Mouse (Mus musculus) kidney, adult 2 months (tissue): Measurements from ENCODE around the gene Vwf. TPM values are rescaled to one million over a fixed set of nuclear protein-coding genes. Genes with fewer than 3 reads are reported as not detected.
A peak's percentile ranks its signal among the peaks of the same experiment; 100 is the strongest.

ENCODE experiments used
- DNase-seq: peaks from one replicate; pipeline ENCODE4 v3.0.0; 2021
- H3K27ac ChIP-seq: fragments of 200-500 bp; 2 replicates; pipeline ENCODE4 v1.5.1; 2012; ENCODE audit warnings: low read depth, low read length, control low read depth, inconsistent platforms; ENCODE audit not compliant: insufficient read depth
- H3K27me3 ChIP-seq: fragments of 200-500 bp; replicated peaks from 2 replicates; pipeline ENCODE4 v1.6.1; 2012; ENCODE audit warnings: mild to moderate bottlenecking, moderate library complexity, low read length, inconsistent platforms; ENCODE audit not compliant: control insufficient read depth, insufficient read depth
- H3K36me3 ChIP-seq: fragments of 200-500 bp; 2 replicates; pipeline ENCODE4 v1.6.1; 2012; ENCODE audit warnings: mild to moderate bottlenecking, moderate library complexity, low read length, inconsistent platforms; ENCODE audit not compliant: control insufficient read depth, insufficient read depth
- H3K4me1 ChIP-seq: fragments of 200-500 bp; 2 replicates; pipeline ENCODE4 v1.6.1; 2011; ENCODE audit warnings: low read length; ENCODE audit not compliant: control insufficient read depth, insufficient read depth
- H3K4me3 ChIP-seq: fragments of 200-500 bp; 2 replicates; pipeline ENCODE4 v1.5.1; 2011; ENCODE audit warnings: mild to moderate bottlenecking, low read depth, low read length, control low read depth; ENCODE audit not compliant: insufficient read depth
- CTCF ChIP-seq: fragments of 200-500 bp; conservative IDR thresholded peaks from 2 replicates; pipeline ENCODE4 v1.5.1; 2011; ENCODE audit warnings: low read depth, mild to moderate bottlenecking, control low read depth, low read length, moderate library complexity, mixed read lengths; ENCODE audit not compliant: insufficient read depth, insufficient read length
- POLR2A ChIP-seq: fragments of 200-500 bp; IDR thresholded peaks from one replicate; pipeline ENCODE4 v1.6.1; 2011; ENCODE audit warnings: low read depth, low read length, control low read depth
- WGBS: fragments of 180-500 bp; shearing (Covaris S2); methylation state at CpG from one replicate; pipeline ENCODE4 v1.1.7; 2018; 5-methylcytosine and 5-hydroxymethylcytosine counted together
- polyA plus RNA-seq: library from polyadenylated mRNA; depleted of rRNA; stranded (reverse); fragments of >200 nt; gene quantifications from 2 replicates; pipeline ENCODE4 v1.2.3, GENCODE M21; 2012

The Vwf gene
- polyA plus RNA-seq, 1 experiment = 14.6 TPM

GRCm38 (mm10) chr6:125541296-125541695 lies 5.3 kb upstream of the Vwf start:
- DNase-seq = no peak
- Histone ChIP-seq H3K4me1 (no peaks in the 10 kb centered on the region), H3K36me3 (no peaks in the 10 kb centered on the region), H3K27me3 (no peaks in the 10 kb centered on the region; the same call in 1 of the 2 replicates), H3K27ac (no peak overlapping the region), H3K4me3 (no peak overlapping the region)
- TF ChIP-seq CTCF = no peak
- TF ChIP-seq POLR2A = no peak
- 87% methylated on average over 6 of the region's 6 CpGs for WGBS

DNA sequence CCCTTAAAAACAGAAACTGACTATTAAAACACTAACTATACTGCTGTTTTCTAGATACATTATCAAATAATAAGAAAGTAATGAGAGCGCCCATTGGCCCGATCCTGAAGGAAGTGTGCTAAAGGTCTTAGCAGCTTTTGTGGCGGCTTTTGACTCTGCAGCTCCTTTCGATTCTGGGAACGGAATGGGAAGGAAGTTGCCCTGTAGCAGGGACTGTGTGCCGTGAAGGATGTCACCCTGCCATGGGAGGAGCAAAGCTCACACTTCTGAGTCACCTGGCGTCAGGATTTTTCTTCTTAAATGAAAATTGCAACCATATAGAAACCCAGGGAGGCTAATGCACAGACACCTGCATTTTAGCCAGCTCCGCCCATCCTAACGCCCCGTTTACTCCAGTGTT lies 1.8 kb downstream of the Vwf start:
- H3K36me3 ChIP-seq = no peaks in the 10 kb centered on the region
- H3K4me1 ChIP-seq = no peaks in the 10 kb centered on the region
- no peak overlapping the region for H3K27ac ChIP-seq
- no peaks in the 10 kb centered on the region for H3K27me3 ChIP-seq
- WGBS = 69% methylated on average over 10 of the region's 10 CpGs
- DNase-seq = peak; percentile 3
- TF ChIP-seq CTCF = no peak
- TF ChIP-seq POLR2A = no peak
- H3K4me3 ChIP-seq = no peak overlapping the region

- no peak for TF ChIP-seq CTCF
- no peak for TF ChIP-seq POLR2A
- DNase-seq = no peak
- Histone ChIP-seq H3K4me3 (no peak overlapping the region), H3K27me3 (no peaks in the 10 kb centered on the region), H3K27ac (no peak overlapping the region), H3K4me1 (no peaks in the 10 kb centered on the region), H3K36me3 (no peaks in the 10 kb centered on the region)
- 66% methylated on average over 5 of the region's 5 CpGs for WGBS
Observed at GRCm38 (mm10) chr6:125550172-125550571, 3.6 kb downstream of the Vwf start.

- Histone ChIP-seq H3K27me3 (no peaks in the 10 kb centered on the region), H3K4me1 (no peaks in the 10 kb centered on the region), H3K27ac (no peak overlapping the region), H3K4me3 (no peak overlapping the region), H3K36me3 (no peaks in the 10 kb centered on the region)
- TF ChIP-seq CTCF (no peak), POLR2A (no peak)
- WGBS = 77% methylated on average over 6 of the region's 6 CpGs
- DNase-seq = peak; percentile 18
Observed at GRCm38 (mm10) chr6:125552760-125553159, 6.2 kb downstream of the Vwf start.

DNA sequence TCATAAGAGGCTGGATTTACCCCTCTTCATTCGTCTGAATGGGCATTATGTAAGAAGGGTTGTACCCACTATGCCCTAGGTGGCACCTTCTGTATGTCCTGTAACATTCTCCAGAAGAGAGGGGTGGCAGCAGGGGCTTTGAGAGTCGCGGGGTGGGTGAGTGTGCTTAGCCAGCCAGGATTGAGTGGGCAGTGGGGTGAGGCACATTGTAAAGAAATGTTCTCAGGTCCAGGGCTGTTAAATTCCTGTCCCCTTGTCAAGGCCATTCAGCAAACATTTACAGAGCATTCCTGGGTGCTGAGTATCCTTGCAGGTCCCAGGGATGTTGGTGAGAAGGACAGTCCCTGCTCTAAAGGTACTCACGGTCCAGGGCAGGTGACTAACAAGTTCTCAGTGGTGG lies 7.0 kb downstream of the Vwf start:
- 72% methylated on average over 4 of the region's 4 CpGs for WGBS
- TF ChIP-seq POLR2A (no peak), CTCF (no peak)
- no peak overlapping the region for H3K4me3 ChIP-seq
- DNase-seq = no peak
- H3K4me1 ChIP-seq = no peaks in the 10 kb centered on the region
- no peaks in the 10 kb centered on the region for H3K27me3 ChIP-seq
- no peaks in the 10 kb centered on the region for H3K36me3 ChIP-seq
- H3K27ac ChIP-seq = no peak overlapping the region

- H3K36me3 ChIP-seq = no peaks in the 10 kb centered on the region
- no peaks in the 10 kb centered on the region for H3K4me1 ChIP-seq
- H3K4me3 ChIP-seq = no peak overlapping the region
- no peaks in the 10 kb centered on the region for H3K27me3 ChIP-seq
- TF ChIP-seq POLR2A (no peak), CTCF (no peak)
- DNase-seq = no peak
- 83% methylated on average over 8 of the region's 8 CpGs for WGBS
- H3K27ac ChIP-seq = no peak overlapping the region
Observed at GRCm38 (mm10) chr6:125558831-125559230, 12.3 kb downstream of the Vwf start.

- no peak for DNase-seq
- Histone ChIP-seq H3K4me1 (no peaks in the 10 kb centered on the region), H3K4me3 (no peak overlapping the region), H3K27me3 (no peaks in the 10 kb centered on the region), H3K36me3 (no peaks in the 10 kb centered on the region), H3K27ac (no peak overlapping the region)
- WGBS = 87% methylated on average over 5 of the region's 5 CpGs
- TF ChIP-seq CTCF = no peak
- no peak for TF ChIP-seq POLR2A
Observed at GRCm38 (mm10) chr6:125561031-125561430, 14.5 kb downstream of the Vwf start.

DNA sequence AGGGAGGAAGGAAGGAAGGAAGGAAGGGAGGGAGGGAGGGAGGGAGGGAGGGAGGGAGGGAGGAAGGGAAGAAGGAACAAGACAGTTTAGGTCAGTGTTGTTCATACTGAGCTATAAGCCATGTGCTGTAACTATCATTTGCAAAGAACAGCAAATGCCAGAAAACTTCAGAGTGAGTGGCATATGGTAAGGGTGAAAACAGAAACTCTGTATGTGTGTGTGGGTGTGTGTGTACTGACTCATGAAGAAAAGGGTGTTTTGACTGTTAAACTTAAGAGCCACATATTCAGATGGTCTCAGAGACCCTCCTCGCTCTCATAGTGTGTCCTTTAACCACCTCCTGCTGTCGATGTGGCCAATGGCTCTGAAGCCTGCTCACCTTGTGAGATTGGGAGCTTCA lies 14.9 kb downstream of the Vwf start:
- 97% methylated on average over 2 of the region's 2 CpGs for WGBS
- Histone ChIP-seq H3K27ac (no peak overlapping the region), H3K36me3 (no peaks in the 10 kb centered on the region), H3K4me1 (no peaks in the 10 kb centered on the region), H3K27me3 (no peaks in the 10 kb centered on the region), H3K4me3 (no peak overlapping the region)
- DNase-seq = no peak
- TF ChIP-seq POLR2A (no peak), CTCF (no peak)
